Mouse (Mus musculus): ENCODE results near the gene Cntn2.

DNA sequence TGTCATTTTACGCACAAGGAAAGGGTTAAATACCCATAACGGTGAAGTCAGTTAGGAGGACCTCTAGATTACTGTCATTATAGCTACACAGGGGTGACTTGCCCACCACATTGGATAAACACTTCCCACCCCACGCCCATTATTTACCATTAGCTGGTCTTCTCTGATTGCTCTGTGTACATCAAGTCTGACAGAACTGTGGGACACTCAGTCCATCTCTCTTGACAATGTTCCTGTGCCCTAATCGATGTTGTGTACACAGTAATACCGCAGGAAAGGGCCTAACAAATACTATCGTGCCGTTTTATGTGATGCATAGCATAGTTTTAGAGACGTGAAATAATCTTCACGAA, 66.5 kb downstream of the Cntn2 start:
- TF ChIP-seq GATA1 (IDR thresholded peaks at IDR 0.05; ENCODE audit: low read length) (no peak), TAL1 (IDR thresholded peaks at IDR 0.05; ENCODE audit: low read length) (no peak)
